Mouse (Mus musculus): ENCODE data around the gene Fstl1.

Fstl1 gene

DNA sequence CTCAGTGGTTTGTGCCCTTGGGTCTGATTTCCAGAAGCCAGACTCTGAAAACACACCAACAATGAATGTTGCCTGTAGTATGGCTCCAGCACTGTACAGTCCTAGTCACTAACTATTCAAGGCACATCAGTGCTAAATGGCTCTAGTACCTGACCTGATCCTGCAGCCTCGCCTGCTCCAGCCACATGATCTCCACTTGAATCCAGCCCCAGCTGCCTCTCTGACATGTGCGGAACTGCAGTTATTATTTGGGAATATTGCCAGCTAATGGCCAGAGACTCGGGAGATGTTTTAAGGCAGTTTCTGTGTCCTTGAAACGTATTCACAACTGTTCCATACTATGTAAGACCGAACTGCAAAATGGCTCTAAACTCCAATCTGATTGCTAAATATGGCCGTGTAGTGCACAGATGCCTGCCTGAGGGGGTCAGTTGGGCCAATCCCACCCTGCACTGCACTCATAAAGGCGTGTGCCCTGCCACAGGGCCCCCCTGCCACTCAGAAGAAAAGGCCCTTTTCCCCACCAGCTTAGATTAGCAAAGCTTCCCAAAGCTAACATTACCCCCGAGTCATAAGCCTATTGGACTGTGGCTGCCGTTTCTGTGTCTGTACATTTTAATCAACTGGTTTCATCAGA lies 11.0 kb downstream of the Fstl1 start:
- DNase-seq (ENCODE audit: low spot score), result no peak

DNA sequence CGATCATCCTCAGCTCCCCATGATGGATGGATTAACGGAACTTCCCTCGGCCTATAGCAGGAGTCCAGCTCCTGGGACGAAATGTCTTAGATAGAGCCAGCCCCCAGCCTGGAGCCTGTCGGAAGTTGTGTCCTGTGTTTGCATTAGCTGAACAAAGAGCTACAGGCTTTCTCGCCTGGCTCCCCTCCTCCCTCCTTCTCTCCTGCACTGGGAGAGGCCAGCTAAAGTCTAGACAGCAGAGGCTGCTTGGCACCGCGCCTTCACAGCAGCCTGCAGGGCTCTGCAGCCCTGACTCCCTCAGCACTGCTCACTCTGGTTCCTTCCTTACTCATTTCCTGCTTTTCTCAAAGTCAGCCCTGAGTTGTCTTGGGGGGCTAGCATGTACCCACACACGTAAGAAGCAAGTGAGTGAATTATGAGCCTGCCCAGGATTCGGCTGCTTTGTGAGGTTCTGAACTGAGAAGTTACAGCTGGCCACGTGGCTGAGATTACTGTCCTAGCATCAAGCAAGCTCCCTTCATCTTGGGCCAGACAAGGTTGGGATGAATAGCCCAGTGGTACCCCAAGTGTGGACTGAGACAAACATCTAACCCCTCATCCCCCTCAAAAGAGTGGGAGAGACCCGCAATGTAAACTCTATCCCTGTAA lies 11.8 kb downstream of the Fstl1 start:
- DNase-seq (ENCODE audit: low spot score), result peak; percentile 79

DNA sequence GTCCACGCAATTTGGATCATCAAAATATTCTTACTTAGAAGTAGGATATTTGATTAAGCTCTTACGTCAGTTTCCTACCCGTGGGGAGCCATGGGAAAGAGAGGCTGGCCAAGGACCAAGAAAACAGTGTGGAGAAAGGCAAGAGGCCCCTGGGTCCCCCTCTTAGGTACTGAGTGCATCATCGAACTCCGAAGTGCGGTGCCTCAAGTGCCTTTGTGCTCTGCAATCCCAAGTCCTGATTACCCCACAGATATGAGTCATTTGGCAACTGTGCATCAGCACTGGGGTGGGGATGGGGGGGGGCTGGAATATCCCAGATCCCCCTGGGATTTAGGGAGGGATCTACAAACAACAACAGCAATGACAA lies 12.3 kb downstream of the Fstl1 start:
- DNase-seq (ENCODE audit: low spot score), result no peak

DNA sequence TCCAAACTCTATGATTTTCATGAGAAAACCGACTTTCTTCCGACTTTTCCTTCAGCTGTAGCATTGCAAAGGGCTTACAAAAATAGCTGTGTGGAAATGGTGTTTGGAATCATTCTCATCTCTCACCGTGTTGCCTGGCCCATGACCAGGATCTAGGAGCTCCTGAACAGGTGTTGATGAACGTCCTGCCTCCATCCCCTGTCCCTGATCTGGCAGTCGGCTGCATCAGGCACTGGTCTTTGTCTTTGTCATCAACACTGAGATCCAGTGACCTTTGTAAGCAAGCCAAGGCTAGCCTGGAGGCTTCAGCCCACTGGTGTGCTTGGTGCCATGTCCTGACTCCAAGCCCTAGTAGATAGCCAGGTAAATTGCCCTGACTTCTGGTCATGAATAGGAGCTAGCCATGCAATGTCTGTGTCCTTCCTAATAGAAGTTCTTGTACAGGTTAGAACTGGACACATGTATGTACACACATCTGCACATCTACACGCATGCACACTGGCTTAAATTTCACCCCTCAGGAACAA lies 12.8 kb downstream of the Fstl1 start:
- DNase-seq (ENCODE audit: low spot score), result no peak

DNA sequence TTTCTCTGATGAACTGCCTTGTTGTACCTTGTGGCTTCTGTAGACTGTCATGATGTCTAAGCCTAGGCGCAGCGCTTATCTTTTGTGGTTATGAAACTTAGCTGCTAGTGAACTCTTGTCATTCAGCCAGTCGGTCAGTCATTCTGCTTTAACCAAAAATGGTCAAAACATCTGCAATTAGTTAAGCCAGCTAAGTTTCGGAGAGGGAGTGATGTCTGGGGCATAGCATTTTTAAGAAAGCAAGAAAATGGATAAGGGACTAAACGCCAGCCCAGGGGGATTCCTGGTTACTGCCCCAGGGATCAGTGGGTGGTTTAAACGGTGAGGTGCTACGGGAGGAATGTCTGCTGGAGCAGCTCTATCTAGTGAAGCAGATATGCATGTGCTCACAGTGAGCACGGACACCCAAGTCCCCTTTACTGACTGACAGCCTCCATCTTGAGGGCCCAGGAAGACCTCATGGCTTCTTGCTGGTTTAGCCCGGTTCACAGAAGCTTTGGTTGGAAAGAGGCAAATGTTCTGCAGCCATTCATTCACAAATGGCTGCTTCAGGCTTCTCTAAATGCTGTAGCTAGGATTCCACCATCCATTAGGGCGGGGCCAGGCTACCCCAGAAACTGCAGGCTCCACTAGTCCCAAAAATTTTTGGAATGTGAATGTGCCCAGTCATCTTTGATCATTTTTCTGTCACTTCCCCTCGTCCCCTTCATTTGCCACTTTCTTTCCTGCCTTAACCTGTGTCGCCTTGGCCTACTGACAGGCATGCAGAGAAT lies 13.5 kb downstream of the Fstl1 start:
- no peak for DNase-seq (ENCODE audit: low spot score)

DNA sequence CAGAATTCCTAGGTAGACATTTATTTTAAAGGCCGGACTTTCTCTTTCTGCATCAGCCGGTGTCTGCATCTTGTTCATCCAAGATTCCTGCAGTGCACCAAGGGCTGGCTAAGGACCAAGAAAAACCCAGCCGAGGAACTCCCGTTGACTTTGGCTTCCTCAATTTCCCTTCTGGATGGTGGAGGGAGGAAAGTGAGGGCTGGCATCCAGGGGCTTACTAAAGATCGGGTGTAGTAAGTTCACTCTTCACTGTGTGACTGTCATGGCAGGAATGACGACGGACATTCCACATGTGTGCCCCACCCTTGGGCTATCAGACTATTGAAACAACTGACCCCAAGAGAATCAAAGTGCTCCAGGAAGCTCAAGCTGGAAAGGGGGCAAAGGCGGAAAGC lies 14.1 kb downstream of the Fstl1 start:
- no peak for DNase-seq (ENCODE audit: low spot score)

DNA sequence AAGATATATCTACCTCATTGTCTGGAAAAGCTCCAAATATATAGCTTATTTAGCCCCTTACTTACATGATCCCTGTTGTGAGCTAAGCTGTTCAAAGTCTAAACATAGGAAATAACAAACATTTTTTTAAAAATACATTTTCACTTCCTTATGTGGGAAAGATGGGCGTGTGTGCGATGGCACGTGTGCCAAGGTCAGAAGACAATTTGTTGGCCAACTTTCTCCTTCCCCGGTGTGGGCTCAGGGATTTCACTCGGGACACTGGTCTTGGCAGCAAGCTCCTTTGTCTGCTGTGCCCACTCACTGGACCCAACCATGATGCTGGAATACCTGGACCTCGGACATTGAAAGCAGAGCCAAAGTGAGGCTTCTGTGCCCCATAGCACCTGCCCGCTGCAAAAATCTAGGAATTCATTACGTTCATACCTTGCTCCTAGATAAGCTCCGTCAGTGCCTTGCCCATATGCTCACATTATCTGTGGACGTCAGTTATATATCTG lies 19.0 kb downstream of the Fstl1 start:
- no peak for DNase-seq (ENCODE audit: low spot score)

DNA sequence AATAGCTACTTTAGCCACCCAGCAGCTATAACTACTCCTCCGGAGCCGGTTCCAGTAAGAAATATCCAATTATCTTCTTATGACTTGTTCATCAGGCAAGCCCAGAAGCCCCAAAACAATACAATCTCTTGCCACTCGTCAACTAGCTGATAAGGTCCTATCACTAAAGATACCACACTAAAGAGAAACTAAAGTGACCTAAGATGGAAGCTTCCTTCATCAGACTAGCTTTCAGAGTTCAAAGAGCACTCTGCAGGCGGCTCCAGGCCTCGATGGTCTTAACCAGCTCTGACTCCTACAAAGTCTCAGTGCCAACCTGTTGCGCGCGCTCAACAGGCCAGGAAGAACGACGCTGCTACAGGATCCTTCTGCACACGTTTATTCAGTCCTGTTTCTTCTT lies 19.6 kb downstream of the Fstl1 start:
- no peak for DNase-seq (ENCODE audit: low spot score)

DNA sequence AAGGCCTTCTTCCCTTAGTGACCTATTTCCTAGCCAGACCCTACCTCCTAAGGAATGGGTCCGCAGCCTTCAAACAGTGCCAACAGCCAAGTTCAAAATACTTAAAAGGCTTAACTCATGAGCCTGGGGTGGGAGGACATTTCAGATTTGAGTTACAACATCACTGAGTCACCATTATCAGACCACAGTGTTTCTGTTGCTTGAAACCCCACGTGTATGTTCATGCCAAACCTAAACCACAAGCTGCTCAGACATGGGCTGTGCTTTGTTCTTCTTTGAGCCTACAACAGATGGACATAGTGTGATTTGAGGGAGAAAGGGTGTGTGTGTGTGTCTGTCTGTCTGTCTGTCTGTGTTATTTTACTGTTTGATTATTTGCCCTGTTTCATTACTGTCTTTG lies 24.4 kb downstream of the Fstl1 start:
- DNase-seq (ENCODE audit: low spot score), result no peak

DNA sequence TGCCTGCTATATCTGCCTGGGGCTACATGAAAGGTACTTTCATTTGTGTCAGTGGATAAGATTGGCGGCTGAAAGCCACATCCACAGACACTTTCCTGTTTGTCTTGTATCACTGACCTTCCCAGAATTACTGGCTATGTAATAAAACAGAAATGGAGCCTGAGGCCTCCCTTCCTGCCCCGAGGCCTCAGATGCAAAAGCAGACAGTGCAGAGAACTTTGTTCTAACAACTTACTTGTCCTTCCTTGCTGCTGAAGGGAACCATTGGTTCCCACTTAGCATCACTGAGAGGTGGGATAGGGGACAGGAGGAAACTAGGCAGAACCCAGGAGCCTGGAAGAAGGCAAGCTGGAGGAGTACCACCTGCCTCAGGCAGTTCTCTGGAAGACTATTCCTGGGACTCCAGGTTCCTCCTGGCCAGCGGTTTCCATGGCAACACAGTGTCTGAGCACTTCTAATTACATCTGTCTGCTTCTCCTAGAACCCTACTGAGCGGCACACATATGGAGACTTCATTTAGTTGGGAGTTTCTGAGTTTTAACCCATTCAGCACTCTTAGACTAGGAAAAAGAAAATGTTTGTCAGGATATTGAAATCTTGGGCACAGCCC lies 26.1 kb downstream of the Fstl1 start:
- no peak for DNase-seq (ENCODE audit: low spot score)

DNA sequence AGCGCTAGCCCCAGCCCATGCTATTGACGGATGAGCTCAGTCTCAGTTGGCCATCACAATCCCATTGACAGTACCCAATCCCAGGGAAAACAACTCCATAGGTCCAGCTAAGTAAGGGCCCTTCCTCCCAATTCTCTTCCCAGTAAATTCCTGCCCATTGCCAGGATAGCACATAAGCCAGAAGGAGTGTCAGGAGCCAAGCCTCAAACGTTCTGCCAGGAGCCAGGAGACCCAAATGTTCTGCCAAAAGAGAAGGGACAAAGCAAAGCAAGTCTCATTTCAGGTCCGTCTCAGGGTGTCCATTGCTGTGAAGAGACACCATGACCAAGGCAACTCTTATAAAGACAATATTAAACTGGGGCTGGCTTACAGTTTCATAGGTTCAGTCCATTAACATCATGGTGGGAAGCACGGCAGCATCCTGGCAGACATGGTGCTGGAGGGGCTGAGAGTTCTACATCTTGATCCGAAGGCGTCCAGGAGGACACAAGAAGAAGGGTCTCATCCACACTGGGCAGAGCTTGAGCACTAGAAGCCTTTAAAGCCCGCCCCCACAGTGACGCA lies 26.8 kb downstream of the Fstl1 start:
- no peak for DNase-seq (ENCODE audit: low spot score)

DNA sequence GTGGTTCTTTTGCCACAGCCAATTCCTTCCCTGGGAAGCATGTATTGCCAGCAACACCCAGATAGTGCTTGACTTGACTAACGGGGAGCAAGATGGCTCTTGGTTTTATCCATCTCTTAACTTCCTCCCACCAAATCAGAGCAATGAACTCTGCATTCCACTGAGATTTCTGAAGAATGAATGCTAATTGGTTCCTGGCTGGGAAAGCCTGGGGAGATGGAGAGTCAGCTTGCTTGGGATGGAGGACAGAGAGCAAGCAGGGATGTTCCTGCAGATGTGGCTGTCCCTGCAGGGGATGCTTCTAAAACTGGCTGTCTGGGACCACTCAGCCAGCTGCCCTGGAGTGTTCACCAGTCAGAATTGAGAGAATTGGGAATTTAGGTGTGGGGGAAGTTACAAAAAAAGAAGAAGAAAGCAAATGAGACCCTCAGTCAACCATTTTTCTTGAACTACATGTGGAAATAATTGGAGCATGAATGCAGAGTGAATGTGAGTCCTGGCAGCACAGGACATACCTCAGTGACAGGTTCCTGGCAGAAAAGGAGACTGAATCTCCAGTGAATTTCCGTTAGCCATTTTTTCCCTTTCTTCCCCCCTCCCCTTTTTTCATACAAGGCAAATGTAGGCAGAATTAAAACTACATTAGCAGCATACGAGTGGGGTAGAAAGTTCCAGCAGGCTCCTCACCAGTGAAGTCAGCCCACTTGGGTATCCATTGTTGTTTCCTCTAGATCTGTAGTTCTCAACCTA lies 29.2 kb downstream of the Fstl1 start:
- no peak for DNase-seq (ENCODE audit: low spot score)

DNA sequence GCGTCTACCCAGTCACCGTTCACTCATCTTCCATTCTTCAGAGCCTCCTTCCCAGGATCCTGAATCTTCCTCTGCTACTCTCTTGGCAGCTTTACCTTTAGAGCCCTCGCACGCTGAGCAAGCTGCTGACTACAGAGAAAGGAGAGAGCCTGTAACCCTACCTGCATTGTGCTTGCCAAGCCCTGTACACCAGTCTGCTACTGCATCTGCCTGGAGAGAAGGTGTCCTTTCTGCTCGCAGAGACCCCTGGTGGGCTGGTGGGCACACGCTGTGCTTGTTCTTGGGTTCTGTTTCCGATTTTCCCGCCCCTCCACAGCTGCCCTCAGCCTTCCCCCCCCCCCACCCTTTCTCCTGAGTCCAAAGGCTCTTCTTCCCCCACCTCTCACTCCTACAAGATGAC lies 30.6 kb downstream of the Fstl1 start:
- DNase-seq (ENCODE audit: low spot score), result no peak

DNA sequence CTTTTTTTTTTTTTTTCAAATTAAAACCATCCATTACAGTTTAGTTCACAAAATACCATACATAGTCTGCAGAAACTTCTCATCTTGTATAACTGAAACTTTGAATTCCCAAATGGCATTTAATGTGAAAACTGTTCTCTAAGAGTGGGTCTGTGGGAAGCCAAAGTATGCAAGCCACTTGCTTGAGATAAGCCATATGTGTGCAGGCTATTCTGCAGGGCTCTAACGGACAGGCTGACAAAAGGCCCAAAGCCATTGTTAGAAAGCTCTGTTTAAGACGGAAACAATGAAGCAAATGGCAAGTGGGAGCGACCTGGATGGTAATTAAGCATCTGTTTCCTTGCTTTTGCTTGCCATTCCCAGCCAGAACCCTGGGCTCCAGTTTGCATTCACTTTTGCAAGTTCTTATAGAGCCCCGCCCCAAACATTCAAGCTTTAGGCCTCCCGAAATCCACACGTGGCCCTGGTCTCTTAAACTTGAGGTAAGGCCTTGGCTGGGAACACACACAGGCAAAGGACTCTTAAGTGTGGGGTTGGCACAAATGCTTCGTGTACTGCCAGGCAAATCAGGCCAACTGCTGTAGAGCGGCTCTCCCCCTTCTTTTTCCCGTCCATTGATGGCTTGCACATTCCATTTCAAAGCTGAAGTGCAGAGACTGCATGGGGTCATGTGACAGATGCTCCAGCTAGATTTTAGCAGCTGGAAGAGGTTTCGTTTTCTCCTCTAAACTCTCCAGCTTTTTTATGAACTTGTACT lies 32.4 kb downstream of the Fstl1 start:
- no peak for DNase-seq (ENCODE audit: low spot score)

DNA sequence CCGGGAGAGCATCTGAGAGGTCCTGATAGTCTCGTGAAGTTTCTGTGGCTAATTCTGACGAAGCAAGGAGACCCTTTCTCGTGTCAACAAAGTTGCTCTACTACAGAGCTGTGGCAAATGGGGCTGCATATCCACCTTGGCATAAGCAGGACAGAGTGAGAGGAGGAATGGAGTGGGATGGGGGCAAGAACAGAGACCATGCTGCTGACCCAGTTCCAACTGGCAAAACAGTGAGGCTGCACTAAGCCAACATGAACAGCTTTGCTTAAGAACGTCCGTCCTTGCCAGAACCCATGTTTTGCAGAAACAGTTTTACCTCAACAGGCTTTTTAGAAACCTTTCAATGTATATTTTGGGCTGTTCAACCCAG lies 32.9 kb downstream of the Fstl1 start:
- no peak for DNase-seq (ENCODE audit: low spot score)

DNA sequence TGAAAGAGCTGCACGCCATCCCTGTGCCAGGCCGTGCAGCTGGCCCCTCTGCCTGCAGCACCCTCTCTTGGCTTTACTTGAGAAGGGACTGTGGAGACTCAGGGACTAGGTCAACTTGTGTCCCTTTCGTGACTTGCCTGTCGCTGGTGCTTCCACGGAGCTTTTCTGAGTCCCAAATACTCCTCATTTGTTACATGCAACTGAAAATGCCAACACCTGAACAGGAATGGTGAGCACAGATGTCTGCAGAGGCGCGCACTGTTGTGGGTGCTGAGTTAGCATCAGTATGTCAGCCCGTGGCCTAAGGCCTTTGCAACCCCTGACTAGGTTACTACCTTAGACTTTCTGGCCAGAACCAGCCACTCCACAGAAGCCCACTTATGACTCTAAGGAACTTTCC lies 35.2 kb downstream of the Fstl1 start:
- DNase-seq (ENCODE audit: low spot score), result no peak

DNA sequence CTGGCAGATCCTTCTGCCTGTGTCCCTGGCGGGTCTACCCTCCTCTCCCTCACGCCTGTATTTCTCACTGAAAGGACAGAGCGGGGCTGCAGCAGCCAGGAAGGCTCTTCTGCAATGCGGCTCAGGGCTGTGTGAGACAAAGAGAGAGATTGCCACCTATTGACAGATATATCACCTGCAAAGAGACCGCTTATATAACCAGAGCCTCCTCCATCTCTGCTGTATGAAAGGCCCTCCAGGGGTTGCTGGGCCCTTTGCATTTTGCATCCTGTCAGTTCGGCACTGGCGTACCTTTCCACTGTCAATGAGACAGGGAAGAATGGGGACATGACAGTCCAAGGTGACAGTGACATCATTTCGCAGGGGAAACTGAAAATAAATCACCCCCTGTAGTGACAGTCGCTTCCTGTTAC lies 35.8 kb downstream of the Fstl1 start:
- DNase-seq (ENCODE audit: low spot score), result no peak

DNA sequence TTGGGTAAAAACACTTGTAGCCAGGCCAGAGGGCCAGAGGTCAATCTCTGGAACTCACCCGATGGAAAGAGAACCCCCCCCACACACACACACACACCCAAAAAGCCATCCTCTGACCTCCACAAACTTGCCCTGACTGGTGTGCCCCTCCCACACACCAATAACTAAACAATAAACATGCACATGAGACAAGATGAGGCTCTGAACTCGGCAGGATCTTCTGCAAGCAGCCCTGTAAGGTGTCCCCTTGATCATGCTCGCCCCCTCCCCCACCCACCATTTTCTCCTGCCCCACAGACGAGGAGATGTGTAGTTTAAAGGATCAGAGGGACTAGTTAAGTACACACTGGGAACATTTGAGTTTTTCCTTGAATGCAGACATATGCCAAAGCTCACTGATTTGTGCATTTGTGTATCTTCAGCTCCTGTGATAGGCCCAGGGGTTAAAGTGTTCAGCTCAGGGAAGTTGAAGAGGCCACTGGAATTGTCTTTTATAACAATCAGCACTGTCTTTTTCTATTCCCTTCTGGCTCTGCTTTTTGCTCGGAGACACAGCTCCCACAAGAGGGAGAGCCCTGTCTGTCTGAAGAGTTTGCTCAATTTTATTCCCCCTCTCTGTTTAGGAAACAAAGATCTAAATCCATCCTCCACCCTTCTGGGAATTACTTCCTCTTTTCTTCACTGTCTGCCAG lies 37.2 kb downstream of the Fstl1 start:
- DNase-seq (ENCODE audit: low spot score), result no peak

DNA sequence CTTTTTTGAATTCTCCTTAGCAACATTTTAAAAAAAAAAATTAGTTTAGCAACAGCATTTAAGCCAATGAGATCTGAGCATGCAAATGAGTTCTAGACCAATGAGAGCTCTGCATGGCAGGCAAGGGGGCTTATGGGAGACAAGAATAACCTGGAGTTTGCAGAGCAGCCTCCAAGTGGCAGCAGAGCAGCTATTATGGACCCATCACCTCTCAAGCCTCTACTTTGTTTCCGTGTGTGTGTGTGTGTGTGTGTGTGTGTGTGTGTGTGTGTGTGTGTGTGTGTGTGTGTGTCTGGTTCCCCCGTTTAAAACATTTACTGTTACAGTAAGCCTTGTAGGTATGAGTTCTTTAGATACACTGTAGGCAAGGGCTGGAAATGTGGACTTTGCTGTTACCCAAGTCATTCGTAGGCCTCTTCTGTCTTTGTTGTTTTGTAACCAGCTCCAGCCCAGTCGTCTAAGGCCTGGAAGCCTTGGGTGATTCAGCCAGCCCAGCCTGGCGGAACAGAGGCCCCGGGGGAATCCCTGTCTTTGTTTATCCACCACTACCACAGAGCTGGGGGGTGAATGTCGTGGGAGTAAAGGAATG lies 37.8 kb downstream of the Fstl1 start:
- DNase-seq (ENCODE audit: low spot score), result peak; percentile 68

DNA sequence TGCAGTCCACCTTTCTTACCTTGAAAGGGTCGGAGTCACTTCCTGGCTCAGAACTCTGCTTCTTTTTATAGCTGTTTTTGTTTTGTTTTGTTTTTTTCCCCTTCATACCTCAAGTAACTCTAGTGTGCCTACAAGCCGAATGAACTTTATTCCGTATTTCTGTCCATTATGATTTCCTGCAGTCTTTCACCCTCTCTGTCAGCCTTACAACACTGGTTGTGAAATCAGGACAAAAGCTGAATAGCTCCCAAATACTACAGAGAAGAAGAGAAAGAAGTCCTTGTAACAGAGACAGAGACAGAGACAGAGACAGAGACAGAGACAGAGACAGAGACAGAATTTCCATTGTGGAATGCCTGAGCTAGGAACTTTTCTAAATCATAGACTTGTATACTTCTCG lies 41.3 kb downstream of the Fstl1 start:
- DNase-seq (ENCODE audit: low spot score), result no peak

Data from urinary bladder, postnatal 14 days (tissue).